9 mouse cellular contexts compared by ENCODE assay signal in the genomic region with DNA sequence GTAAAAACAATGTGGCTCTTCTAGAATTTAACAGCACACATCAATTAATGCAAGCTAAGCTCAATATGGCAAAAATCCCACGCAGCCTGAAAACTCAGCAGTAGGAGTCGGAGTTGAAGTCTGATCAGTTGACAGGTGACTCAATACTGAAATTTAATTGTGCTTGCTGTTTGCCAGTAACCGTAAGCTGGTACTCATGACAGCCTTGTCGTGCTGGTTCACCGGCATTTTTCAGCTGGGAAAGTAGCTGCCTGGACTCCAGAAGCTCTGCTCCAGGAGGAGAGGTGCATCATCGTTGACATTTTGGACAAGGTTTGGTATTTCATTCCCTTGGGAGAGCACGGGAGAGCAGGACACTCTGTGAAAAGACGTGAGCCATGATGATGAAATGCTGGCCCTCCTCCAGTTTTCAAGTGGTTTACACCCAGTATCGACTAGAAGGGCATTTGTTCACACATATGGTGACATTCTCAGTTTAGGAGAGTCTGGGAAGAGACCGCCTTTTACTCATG.
A peak's percentile ranks its signal among the peaks of the same experiment; 100 is the strongest.
DNase-seq lines count a peak whose midpoint lies in the region; ATAC-seq and TF ChIP-seq lines count a peak whose summit lies in the region.
"Had no signal": no experiment of that assay in that cellular context is flagged by ENCODE, and none has a peak within 500 bp of the region (broad histone marks: within the 10 kb centered on the region; RNA-seq: fewer than 3 reads in every experiment).

No protein-coding gene starts in this region.

- 0 out of 2 replicates have a peak overlapping the region, but pooled peaks have one; percentile 2 for H3K4me2 ChIP-seq in kidney, embryonic 16.5 days (replicated peaks; ENCODE audit: low read depth, low read length)
- no peak overlapping the region for H3K4me2 ChIP-seq in kidney, embryonic 14.5 days (replicated peaks; ENCODE audit: low read depth, low read length)

- H3K27ac ChIP-seq in kidney, embryonic 16.5 days (ENCODE audit: low read length) = no peak overlapping the region
- 0 out of 2 replicates have a peak overlapping the region, but pooled peaks have one; percentile 48 for H3K27ac ChIP-seq in cortical plate, adult 2 months (ENCODE audit: insufficient read depth, low read length)
- H3K27ac ChIP-seq in kidney, embryonic 14.5 days (ENCODE audit: low read depth, low read length) = no peak overlapping the region
- H3K27ac ChIP-seq: liver, embryonic 14.5 days had no signal

- 25% methylated on average over 10 of the region's 10 CpGs for WGBS in kidney, embryonic 16.5 days
- WGBS in kidney, embryonic 14.5 days = 32% methylated on average over 10 of the region's 10 CpGs

- no peak for TF ChIP-seq CTCF in cortical plate, adult 2 months (IDR thresholded peaks at IDR 0.05; ENCODE audit: extremely low read depth, insufficient read depth, low read length)

- no peaks in the 10 kb centered on the region for H3K36me3 ChIP-seq in kidney, embryonic 16.5 days (ENCODE audit: insufficient read depth, low read length)
- H3K36me3 ChIP-seq in kidney, embryonic 14.5 days (ENCODE audit: control insufficient read depth, insufficient read depth, low read length) = no peaks in the 10 kb centered on the region

- no peaks in the 10 kb centered on the region for H3K9me3 ChIP-seq in kidney, embryonic 16.5 days (ENCODE audit: low read length)
- H3K9me3 ChIP-seq in kidney, embryonic 14.5 days (ENCODE audit: control insufficient read depth, low read length) = no peaks in the 10 kb centered on the region

- DNase-seq in kidney, postnatal 4 days = no peak
- peak; percentile 54 for DNase-seq in layer of hippocampus, adult 11-12 months (ENCODE audit: low spot score)
- peak; percentile 28 to 49 for DNase-seq in right cerebral cortex, postnatal 10 days (ENCODE audit: low spot score in 2 of 2)
- DNase-seq in thymus, postnatal 14 days = no peak

- no peak for TF ChIP-seq POLR2A in cortical plate, adult 2 months (IDR thresholded peaks at IDR 0.05; ENCODE audit: extremely low read depth, insufficient read depth, low read length)

- H3K4me1 ChIP-seq in kidney, embryonic 16.5 days (ENCODE audit: insufficient read depth, low read length) = 0 out of 2 replicates have a peak, but pooled peaks cover 5% of the 10 kb centered on the region
- no peaks in the 10 kb centered on the region for H3K4me1 ChIP-seq in cortical plate, adult 2 months (ENCODE audit: control insufficient read depth, insufficient read depth, low read length)
- H3K4me1 ChIP-seq in kidney, embryonic 14.5 days (ENCODE audit: control insufficient read depth, insufficient read depth, low read length) = peaks cover 7% of the 10 kb centered on the region

- H3K27me3 ChIP-seq in kidney, embryonic 16.5 days (ENCODE audit: insufficient read depth, low read length) = no peaks in the 10 kb centered on the region
- no peaks in the 10 kb centered on the region for H3K27me3 ChIP-seq in kidney, embryonic 14.5 days (ENCODE audit: control insufficient read depth, insufficient read depth, low read length)

- ATAC-seq in kidney, embryonic 16.5 days (ENCODE audit: low FRiP score, low TSS enrichment) = no peak
- ATAC-seq in kidney, embryonic 14.5 days (ENCODE audit: low FRiP score, low TSS enrichment) = no peak

- H3K4me3 ChIP-seq in kidney, embryonic 16.5 days (ENCODE audit: low read length) = no peak overlapping the region
- no peak overlapping the region for H3K4me3 ChIP-seq in cortical plate, adult 2 months (ENCODE audit: insufficient read depth, low read length)
- H3K4me3 ChIP-seq in kidney, embryonic 14.5 days (ENCODE audit: low read length) = no peak overlapping the region
- H3K4me3 ChIP-seq: erythroblast, embryonic 14.5 days had no signal

- no peak overlapping the region for H3K9ac ChIP-seq in kidney, embryonic 16.5 days (replicated peaks; ENCODE audit: low read length)
- H3K9ac ChIP-seq in kidney, embryonic 14.5 days (ENCODE audit: low read depth, low read length) = no peak overlapping the region
- H3K9ac ChIP-seq: liver, embryonic 14.5 days had no signal

Comparison
In these comparisons a context has a peak if more than half of its experiments do, and no peak if none do; other contexts are left out.
1. DNase-seq: peak in layer of hippocampus, adult 11-12 months (single experiment) and right cerebral cortex, postnatal 10 days (2 of 2); none in kidney, postnatal 4 days (0 of 2) and thymus, postnatal 14 days (single experiment).